Mouse (Mus musculus): ENCODE measurements around the gene Noc2l. TPM values are rescaled to one million over a fixed set of nuclear protein-coding genes. Genes with fewer than 3 reads are reported as not detected.

The Noc2l gene
- polyA plus RNA-seq, 1 experiment from 2014 or later, result 69.0 TPM

GRCm38 (mm10) chr4:156217022-156217669 lies 18.7 kb upstream of the Noc2l start:
- Histone ChIP-seq H3K36me3 (no peaks in the 10 kb centered on the region), H3K4me1 (replicated peaks) (no peaks in the 10 kb centered on the region), H3K9ac (no peak overlapping the region), H3K9me3 (replicated peaks) (no peaks in the 10 kb centered on the region), H3K4me2 (no peak overlapping the region), H3K27ac (no peak overlapping the region), H3K4me3 (replicated peaks) (no peak overlapping the region), H3K27me3 (peaks cover 8% of the 10 kb centered on the region)
- DNase-seq (no peak), ATAC-seq (ENCODE audit: low read depth) (no peak)
- 84% methylated on average over 16 of the region's 16 CpGs for WGBS (ENCODE audit: insufficient replicate concordance)

GRCm38 (mm10) chr4:156217838-156218237 lies 18.0 kb upstream of the Noc2l start:
- Histone ChIP-seq H3K4me1 (replicated peaks) (no peaks in the 10 kb centered on the region), H3K4me2 (no peak overlapping the region), H3K4me3 (replicated peaks) (no peak overlapping the region), H3K9me3 (replicated peaks) (no peaks in the 10 kb centered on the region), H3K27ac (no peak overlapping the region), H3K9ac (no peak overlapping the region), H3K27me3 (peaks cover 8% of the 10 kb centered on the region), H3K36me3 (no peaks in the 10 kb centered on the region)
- WGBS (ENCODE audit: insufficient replicate concordance), result 77% methylated on average over 16 of the region's 16 CpGs
- ATAC-seq (ENCODE audit: low read depth), result no peak
- no peak for DNase-seq

- Histone ChIP-seq H3K4me3 (replicated peaks) (no peak overlapping the region), H3K27ac (no peak overlapping the region), H3K36me3 (no peaks in the 10 kb centered on the region), H3K9ac (no peak overlapping the region), H3K9me3 (replicated peaks) (no peaks in the 10 kb centered on the region), H3K4me2 (no peak overlapping the region), H3K4me1 (replicated peaks) (no peaks in the 10 kb centered on the region), H3K27me3 (peaks cover 8% of the 10 kb centered on the region)
- DNase-seq (no peak), ATAC-seq (ENCODE audit: low read depth) (no peak)
- WGBS (ENCODE audit: insufficient replicate concordance), result 79% methylated on average over 11 of the region's 11 CpGs
These were observed 15.9 kb upstream of the Noc2l start for GRCm38 (mm10) chr4:156219936-156220335.

- Histone ChIP-seq H3K36me3 (0 out of 2 replicates have a peak, but pooled peaks cover 1% of the 10 kb centered on the region), H3K9ac (no peak overlapping the region), H3K27me3 (no peaks in the 10 kb centered on the region), H3K4me2 (no peak overlapping the region), H3K4me1 (replicated peaks) (peaks cover 23% of the 10 kb centered on the region), H3K4me3 (replicated peaks) (no peak overlapping the region), H3K9me3 (replicated peaks) (no peaks in the 10 kb centered on the region), H3K27ac (no peak overlapping the region)
- ATAC-seq (ENCODE audit: low read depth), result no peak
- 69% methylated on average over 2 of the region's 2 CpGs for WGBS (ENCODE audit: insufficient replicate concordance)
- DNase-seq, result no peak
These were observed 11.5 kb upstream of the Noc2l start for GRCm38 (mm10) chr4:156224276-156224675.

- no peak overlapping the region for H3K27ac ChIP-seq
These were observed 7.9 kb upstream of the Noc2l start for GRCm38 (mm10) chr4:156227752-156228392.

GRCm38 (mm10) chr4:156228393-156229024 lies 7.3 kb upstream of the Noc2l start:
- H3K4me2 ChIP-seq, result peak overlapping the region; percentile 34
- DNase-seq, result no peak
- 42% methylated on average over 12 of the region's 12 CpGs for WGBS (ENCODE audit: insufficient replicate concordance)

More at GRCm38 (mm10) chr4:156227752-156228392, 7.9 kb upstream of the Noc2l start:
- DNase-seq (no peak), ATAC-seq (ENCODE audit: low read depth) (peak; percentile 15)
- Histone ChIP-seq H3K36me3 (peaks cover 37% of the 10 kb centered on the region), H3K27me3 (no peaks in the 10 kb centered on the region), H3K4me1 (replicated peaks) (peaks cover 26% of the 10 kb centered on the region), H3K9me3 (replicated peaks) (no peaks in the 10 kb centered on the region), H3K4me2 (peak overlapping the region; percentile 34), H3K9ac (peak overlapping the region; percentile 23; the same call in 1 of the 2 replicates), H3K4me3 (replicated peaks) (no peak overlapping the region)
- 52% methylated on average over 18 of the region's 18 CpGs for WGBS (ENCODE audit: insufficient replicate concordance)

GRCm38 (mm10) chr4:156234021-156234501 lies 1.7 kb upstream of the Noc2l start:
- Histone ChIP-seq H3K9ac (peak overlapping the region; percentile 87), H3K4me2 (peak overlapping the region; percentile 99), H3K27ac (peak overlapping the region; percentile 67), H3K9me3 (replicated peaks) (no peaks in the 10 kb centered on the region), H3K27me3 (no peaks in the 10 kb centered on the region), H3K36me3 (peaks cover 67% of the 10 kb centered on the region), H3K4me1 (replicated peaks) (peaks cover 42% of the 10 kb centered on the region), H3K4me3 (replicated peaks) (peak overlapping the region; percentile 87)
- no peak for ATAC-seq (ENCODE audit: low read depth)
- WGBS (ENCODE audit: insufficient replicate concordance), result 24% methylated on average over 17 of the region's 17 CpGs
- no peak for DNase-seq

More at GRCm38 (mm10) chr4:156228393-156229024, 7.3 kb upstream of the Noc2l start:
- ATAC-seq (ENCODE audit: low read depth), result peak; percentile 63
- Histone ChIP-seq H3K9ac (peak overlapping the region; percentile 23; the same call in 1 of the 2 replicates), H3K27me3 (no peaks in the 10 kb centered on the region), H3K4me3 (replicated peaks) (no peak overlapping the region), H3K4me1 (replicated peaks) (peaks cover 32% of the 10 kb centered on the region), H3K9me3 (replicated peaks) (no peaks in the 10 kb centered on the region), H3K36me3 (peaks cover 44% of the 10 kb centered on the region), H3K27ac (no peak overlapping the region)

- no peaks in the 10 kb centered on the region for H3K9me3 ChIP-seq (replicated peaks)
- peaks cover 43% of the 10 kb centered on the region for H3K4me1 ChIP-seq (replicated peaks)
- under 1% methylated on average over 42 of the region's 48 CpGs for WGBS (ENCODE audit: insufficient replicate concordance)
- H3K4me2 ChIP-seq, result peak within 1 kb of the TSS; percentile 99
- H3K9ac ChIP-seq, result peak within 1 kb of the TSS; percentile 87
- peaks cover 68% of the 10 kb centered on the region for H3K36me3 ChIP-seq
- peak; percentile 60 for DNase-seq
- peak within 1 kb of the TSS; percentile 97 for H3K27ac ChIP-seq
- H3K27me3 ChIP-seq, result no peaks in the 10 kb centered on the region
- peak; percentile 47 for ATAC-seq (ENCODE audit: low read depth)
- peak within 1 kb of the TSS; percentile 87 for H3K4me3 ChIP-seq (replicated peaks)
These were observed 1.1 kb upstream of the Noc2l start, which contains the start of gene Plekhn1 for GRCm38 (mm10) chr4:156234701-156235213. Plekhn1 (minus strand) TSS chr4:156234857.

- no peaks in the 10 kb centered on the region for H3K27me3 ChIP-seq
- DNase-seq (no peak), ATAC-seq (ENCODE audit: low read depth) (peak; percentile 49)
- H3K4me3 ChIP-seq (replicated peaks), result peak overlapping the region; percentile 87
- H3K4me1 ChIP-seq (replicated peaks), result peaks cover 43% of the 10 kb centered on the region
- H3K9me3 ChIP-seq (replicated peaks), result no peaks in the 10 kb centered on the region
- peak overlapping the region; percentile 87 for H3K9ac ChIP-seq
- under 1% methylated on average over 15 of the region's 15 CpGs for WGBS (ENCODE audit: insufficient replicate concordance)
- peak overlapping the region; percentile 99 for H3K4me2 ChIP-seq
- H3K27ac ChIP-seq, result peak overlapping the region; percentile 97
- H3K36me3 ChIP-seq, result peaks cover 68% of the 10 kb centered on the region
These were observed 445 bp upstream of the Noc2l start for GRCm38 (mm10) chr4:156235360-156235770.

- no peaks in the 10 kb centered on the region for H3K27me3 ChIP-seq
- DNase-seq, result peak; percentile 41
- WGBS (ENCODE audit: insufficient replicate concordance), result 16% methylated on average over 58 of the region's 60 CpGs
- H3K9me3 ChIP-seq (replicated peaks), result no peaks in the 10 kb centered on the region
- peak overlapping the region; percentile 97 for H3K27ac ChIP-seq
- H3K4me2 ChIP-seq, result peak overlapping the region; percentile 99
- peak overlapping the region; percentile 87 for H3K9ac ChIP-seq
- ATAC-seq (ENCODE audit: low read depth), result no peak
- H3K36me3 ChIP-seq, result peaks cover 68% of the 10 kb centered on the region
- peaks cover 43% of the 10 kb centered on the region for H3K4me1 ChIP-seq (replicated peaks)
- peak overlapping the region; percentile 87 for H3K4me3 ChIP-seq (replicated peaks)
These were observed 1.0 kb downstream of the Noc2l start for GRCm38 (mm10) chr4:156236651-156237447.
